Mouse (Mus musculus) C2C12 (cell line): ENCODE data around the gene Slc25a20.

Experiments
- CEBPB ChIP-seq: IDR thresholded peaks from one replicate; pipeline ENCODE4 v1.6.1; 2011; ENCODE audit warnings: low read depth, mild to moderate bottlenecking, control low read depth, moderate library complexity
- CTCF ChIP-seq: IDR thresholded peaks from one replicate; pipeline ENCODE4 v1.5.1; 2011; ENCODE audit not compliant: control insufficient read depth, insufficient read depth, insufficient read length
- FOSL1 ChIP-seq: IDR thresholded peaks from one replicate; pipeline ENCODE4 v1.8.0; 2011; ENCODE audit warnings: mild to moderate bottlenecking, low read length; ENCODE audit not compliant: poor library complexity, insufficient read depth, severe bottlenecking
- MAX ChIP-seq: IDR thresholded peaks from one replicate; pipeline ENCODE4 v1.6.1; 2011; ENCODE audit warnings: mild to moderate bottlenecking, control low read depth

GRCm38 (mm10) chr9:108648166-108648565 is 13.7 kb upstream of the Slc25a20 start:
- TF ChIP-seq MAX (no peak), FOSL1 (no peak), CEBPB (no peak), CTCF (no peak)
